Mouse (Mus musculus) kidney, postnatal 36 days (tissue): ENCODE data around the gene Orai1.
"Not testable (repeated sequence)": the region's sequence is repeated elsewhere in the genome, so short reads cannot be mapped to it uniquely, and the experiment has no call there.

Source experiments
- DNase-seq, 2 experiments: peaks; one replicate each; pipeline ENCODE4 v3.0.0; 2021 to 2022; ENCODE audit warnings: mixed read lengths in 2 of 2

Orai1 gene

GRCm38 (mm10) chr5:123035089-123035488 lies 20.2 kb downstream of the Orai1 start:
- DNase-seq = no peak

GRCm38 (mm10) chr5:123035564-123035963 lies 20.7 kb downstream of the Orai1 start:
- peak; percentile 88 to 93 for DNase-seq

DNA sequence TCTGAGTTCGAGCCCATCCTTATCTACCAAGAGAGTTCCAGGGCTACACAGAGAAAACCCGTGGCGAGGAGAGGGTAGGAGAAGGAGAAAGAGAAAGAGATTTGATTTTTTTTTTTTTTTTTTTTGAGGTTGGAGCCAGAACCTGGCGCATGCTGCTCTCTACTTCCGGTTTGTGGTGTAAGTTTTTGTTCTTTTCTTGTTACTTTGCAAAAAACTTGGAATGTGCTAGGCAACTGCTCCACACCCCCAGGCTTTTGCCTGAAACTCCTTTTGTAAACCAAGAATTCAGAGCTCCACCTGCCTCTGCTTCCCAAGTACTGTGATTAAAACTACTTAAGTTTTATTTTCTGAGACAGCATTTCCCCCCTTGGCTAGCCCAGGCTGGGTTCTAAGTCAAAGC lies 23.2 kb downstream of the Orai1 start:
- no peak for DNase-seq

GRCm38 (mm10) chr5:123039120-123039752 lies 24.4 kb downstream of the Orai1 start:
- peak; percentile 88 to 93 for DNase-seq

- no peak for DNase-seq
Measured at GRCm38 (mm10) chr5:123040796-123041195, 25.9 kb downstream of the Orai1 start.

GRCm38 (mm10) chr5:123043856-123044255 lies 29.0 kb downstream of the Orai1 start:
- peak in 1 of 2 experiments; percentile 72 for DNase-seq

DNA sequence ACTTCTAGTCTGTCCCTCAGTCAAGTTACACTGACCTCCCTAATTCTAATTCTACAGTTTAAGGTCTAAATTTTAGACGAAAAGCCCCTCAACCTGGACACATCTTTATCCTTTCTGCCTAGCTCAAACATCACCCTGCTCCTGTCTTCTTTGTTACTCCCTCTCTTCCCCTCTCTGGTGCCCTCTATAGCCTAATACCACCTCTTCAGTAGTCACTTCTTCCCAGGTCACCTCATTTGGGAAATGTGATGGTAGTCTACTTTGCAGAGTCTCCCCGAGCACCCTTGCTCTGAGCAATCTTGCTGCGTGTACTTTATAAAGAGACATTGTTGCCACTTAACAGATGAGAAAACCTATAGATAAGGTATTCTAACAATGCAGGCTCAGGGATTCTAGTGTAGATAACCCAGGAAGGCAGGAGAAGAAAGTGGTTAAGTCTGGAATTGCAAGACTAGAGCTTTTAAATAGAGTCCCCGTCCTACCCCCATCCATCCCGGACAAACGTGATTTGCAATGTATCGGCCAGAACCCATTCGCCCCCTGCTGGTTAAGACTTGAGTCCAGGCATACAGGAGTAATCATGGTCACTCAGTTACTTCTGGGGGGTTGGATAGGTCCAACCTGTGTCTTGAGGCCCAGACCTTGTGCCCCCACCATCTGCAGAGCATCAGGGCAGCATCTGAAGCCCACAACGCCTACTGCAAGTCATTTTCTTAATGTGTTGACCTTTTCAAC lies 30.9 kb downstream of the Orai1 start:
- peak; percentile 84 to 89 for DNase-seq

- no peak for DNase-seq
Measured at GRCm38 (mm10) chr5:123046916-123047315, 32.0 kb downstream of the Orai1 start, which contains the start of gene Morn3. Gene Morn3 (minus strand): TSS chr5:123047016.

DNA sequence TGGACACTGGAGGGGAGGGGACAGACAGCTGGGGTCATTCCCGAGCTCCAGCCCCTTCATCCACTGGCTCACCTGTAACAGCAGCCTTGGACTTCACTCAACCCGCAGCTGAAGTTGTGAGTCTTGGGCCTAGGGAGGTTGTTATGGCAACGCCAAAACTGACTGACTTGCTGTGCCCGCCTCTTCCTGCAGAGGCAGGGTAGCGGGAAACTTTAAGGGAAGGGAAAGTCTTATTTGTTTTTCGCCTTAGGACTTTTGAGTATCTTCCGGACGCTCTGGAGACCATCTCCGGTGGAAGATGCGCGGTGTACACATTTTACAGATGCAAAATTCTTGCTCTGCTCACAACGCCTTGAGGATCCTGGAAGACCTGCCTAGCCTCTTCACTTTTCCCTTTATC lies 34.4 kb downstream of the Orai1 start:
- peak; percentile 50 to 65 for DNase-seq

GRCm38 (mm10) chr5:123050918-123051317 lies 36.0 kb downstream of the Orai1 start:
- DNase-seq = peak; percentile 81 to 83

DNA sequence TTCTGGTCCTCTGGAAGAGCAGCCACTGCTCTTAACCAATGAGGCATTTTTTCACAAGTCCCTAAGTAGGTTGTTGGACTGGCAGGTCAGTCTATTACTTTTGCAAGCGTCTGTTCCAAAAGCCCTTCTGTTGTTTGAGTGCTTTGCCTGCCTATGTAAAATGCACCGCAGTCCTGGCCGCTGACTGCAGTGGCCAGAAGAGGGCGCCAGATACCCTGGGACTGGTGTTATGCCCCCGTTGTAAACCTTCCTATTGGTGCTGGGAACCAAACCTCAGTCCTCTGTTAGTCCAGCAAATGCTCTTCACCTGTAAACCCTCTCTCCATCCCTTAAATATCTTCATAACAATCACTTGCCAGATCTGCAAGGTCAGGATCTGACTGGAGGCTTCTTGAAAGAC lies 36.9 kb downstream of the Orai1 start:
- DNase-seq = no peak

DNA sequence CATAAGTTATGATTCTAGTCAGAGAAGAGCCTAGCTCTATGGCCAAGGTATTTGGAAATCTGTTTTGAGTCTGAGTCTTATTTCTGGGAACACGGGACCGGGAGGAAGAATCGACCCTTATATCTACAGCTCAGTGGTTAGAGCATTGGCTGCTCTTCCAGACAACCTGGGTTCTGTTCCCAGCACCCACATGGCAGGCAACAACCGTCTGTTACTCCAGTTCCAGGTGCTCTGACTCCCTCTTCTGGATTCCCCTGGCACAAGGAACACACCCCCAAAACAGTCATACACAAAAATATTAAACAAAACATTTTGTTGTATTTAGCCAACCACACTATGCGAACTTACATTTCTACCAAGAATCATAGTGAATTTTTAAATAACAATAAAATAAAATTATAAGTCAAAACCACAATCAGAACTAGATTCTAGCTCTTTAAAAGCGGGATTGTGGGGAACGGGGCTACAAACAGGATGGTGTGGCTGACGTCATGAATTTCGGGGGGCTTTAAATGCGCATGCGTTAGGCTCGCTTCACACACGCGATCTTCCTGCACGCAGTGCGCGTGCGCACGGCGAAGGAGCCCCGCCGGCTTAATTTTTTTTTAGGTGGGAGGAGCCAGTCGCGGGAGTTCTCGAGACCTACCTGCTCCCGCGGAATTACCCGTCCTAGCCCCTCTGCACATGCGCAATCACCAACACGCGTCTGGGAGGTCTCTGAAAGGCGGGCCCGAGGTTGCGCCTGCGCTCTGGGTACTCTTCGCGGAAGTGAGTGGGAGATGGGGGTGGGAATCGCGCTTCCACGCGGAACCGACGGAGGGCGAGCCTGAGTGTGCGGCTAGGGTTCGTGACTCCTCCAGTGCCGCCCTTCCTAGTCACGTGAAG lies 42.7 kb downstream of the Orai1 start:
- DNase-seq = peak; percentile 99

- DNase-seq = no peak
Measured at GRCm38 (mm10) chr5:123058251-123059102, 43.6 kb downstream of the Orai1 start.

DNA sequence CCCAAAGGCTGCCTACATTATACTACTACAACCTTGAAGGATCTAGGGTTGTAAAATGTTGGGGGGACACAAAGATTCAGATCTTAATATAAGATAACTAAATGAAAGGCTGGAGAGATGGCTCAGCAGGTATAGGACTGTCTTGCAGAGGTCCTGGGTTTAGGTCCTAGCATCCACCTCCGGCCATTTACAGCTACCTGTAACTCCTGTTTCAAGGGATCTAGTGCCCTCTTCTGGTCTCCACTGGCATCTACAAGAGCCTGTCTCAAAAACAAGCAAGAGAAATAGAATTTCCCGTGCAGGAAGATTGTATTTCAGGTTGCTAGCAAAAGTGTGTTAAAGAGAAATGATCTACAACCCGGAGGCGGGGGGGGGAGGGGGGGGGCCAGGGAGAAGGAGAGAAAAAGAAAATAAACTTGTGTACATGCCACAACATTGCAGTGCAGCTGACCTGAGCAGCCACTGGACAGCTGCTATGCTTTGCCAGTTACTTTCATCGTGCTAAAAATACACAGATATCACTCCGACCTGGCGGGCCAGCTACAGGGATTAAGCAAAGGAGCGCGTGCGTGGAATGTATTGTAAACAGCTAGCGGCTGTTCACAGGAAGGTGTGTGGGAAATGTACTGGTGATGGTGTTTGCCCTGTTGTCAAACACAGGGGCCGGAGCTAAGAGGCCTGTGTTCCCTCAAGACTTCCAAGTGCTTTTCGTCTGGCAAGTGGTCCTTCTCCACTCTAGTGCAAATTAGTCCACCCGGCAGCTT lies 45.1 kb downstream of the Orai1 start:
- DNase-seq = peak; percentile 68 to 75

DNA sequence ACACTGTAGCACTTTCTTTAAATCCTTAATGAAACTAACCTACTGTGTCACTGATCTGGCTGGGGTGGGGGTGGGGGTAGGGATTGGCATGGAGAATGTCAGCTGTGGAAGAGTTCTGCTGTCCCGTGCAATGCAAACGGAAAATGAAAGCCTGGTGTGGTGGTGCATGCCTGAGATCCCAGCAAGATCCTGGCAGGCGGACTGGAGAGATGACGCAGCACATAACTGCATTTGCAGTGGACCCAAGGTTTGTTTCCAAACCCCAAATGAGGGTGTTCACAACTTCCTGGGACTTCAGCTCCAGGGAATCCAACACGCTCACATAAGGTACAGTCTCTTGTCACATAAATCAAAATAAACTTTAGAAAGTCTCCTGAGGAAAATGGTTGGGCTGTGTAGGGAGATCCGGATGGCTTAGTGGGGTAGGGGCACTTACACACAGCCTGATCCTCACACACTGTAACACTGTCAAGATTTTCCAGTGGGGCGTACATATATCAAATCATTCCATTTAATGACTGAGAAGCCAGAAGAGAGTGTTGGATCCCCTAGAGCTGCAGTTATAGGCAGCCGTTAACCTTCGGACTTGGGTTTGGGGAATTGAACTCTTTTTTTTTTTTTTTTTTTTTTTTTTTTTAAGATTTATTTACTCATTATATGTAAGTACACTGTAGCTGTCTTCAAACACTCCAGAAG lies 46.0 kb downstream of the Orai1 start:
- DNase-seq = peak; percentile 27 to 36

DNA sequence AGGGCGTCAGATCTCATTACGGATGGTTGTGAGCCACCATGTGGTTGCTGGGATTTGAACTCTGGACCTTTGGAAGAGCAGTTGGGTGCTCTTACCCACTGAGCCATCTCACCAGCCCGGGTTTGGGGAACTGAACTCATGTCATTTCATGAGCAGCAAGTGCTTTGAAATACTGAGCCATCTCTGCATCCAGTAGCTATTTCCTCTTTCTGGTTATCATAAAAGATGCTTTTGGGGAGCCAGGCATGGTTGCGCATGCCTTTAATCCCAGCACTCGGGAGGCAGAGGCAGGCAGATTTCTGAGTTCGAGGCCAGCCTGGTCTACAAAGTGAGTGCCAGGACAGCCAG lies 46.5 kb downstream of the Orai1 start:
- DNase-seq = not testable (repeated sequence)

- DNase-seq = no peak
Measured at GRCm38 (mm10) chr5:123063141-123063540, 48.3 kb downstream of the Orai1 start.

- DNase-seq = peak; percentile 71 to 83
Measured at GRCm38 (mm10) chr5:123064207-123064606, 49.3 kb downstream of the Orai1 start.

DNA sequence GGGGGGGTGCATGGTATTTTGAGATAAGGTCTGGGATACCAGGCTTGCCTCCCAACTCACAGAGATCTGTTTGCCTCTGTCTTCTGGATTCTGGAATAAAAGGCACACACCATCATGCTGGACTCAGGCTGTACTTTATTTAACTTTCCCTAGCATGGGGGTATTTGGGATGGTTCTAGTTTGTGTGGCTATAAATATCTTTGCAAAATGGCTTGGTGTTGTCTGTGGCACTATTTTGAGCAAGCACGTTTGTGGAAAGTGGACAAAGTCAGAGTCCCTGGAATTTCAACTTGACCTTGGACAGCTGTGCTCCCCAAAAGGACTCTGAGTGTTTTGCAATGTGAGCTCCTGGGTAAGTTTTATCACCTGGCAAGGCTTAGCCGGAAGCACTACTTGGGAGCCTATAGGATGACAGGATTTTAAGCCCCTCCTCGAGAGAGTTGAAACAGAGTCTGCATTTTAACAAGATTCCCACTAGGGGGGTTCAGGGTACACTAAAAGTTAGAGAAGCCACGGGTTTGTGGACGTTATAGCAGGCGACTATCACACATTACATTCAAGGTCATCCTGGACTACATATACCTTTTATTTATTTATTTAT lies 52.6 kb downstream of the Orai1 start:
- DNase-seq = peak in 1 of 2 experiments; percentile 44

GRCm38 (mm10) chr5:123068115-123068514 lies 53.2 kb downstream of the Orai1 start, which contains the start of gene Tmem120b:
Gene Tmem120b (plus strand): TSS chr5:123068415.
- no peak for DNase-seq
